Mouse (Mus musculus): ENCODE results near the gene Lrig2.

Gene Lrig2

DNA sequence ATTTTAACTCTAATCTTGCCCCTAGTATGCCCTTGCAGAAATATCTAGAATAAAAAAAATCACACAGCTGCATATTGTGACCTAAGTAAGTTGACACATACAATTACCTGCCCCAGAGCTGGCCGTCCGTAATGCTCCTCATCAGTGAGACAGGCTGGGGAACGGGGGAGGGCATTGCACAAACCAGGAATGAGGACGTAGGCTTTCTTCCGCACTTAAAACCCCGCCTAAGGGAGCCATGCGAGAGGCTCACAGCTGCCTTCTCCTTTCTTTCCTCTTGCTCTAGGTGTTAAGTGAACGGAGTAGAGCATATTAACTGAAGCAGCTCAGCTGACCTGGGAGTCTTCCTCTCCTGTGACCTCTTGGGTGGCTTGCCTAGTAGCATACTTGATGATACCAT, 149.9 kb downstream of the Lrig2 start:
- DNase-seq: no peak

DNA sequence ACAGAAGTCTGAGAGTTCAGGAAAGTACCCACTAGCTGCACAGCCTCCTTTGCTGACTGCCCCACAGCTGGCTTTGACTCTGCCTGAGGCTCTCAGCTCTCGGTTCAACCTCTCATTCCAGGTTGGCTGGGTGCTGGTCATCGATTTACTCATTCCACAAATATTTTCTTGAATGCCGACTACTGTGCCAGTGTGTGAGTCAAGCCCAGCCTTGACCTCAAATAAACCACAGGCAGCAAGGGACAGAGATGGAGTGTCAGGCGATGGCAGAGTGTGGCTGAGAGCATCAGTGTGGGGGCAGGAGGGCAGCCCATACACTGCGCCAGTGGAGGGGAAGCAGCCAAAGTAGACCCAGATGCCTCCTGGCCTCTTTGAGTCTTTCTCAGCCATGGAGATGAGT, 151.4 kb downstream of the Lrig2 start:
- DNase-seq: peak; percentile 66

DNA sequence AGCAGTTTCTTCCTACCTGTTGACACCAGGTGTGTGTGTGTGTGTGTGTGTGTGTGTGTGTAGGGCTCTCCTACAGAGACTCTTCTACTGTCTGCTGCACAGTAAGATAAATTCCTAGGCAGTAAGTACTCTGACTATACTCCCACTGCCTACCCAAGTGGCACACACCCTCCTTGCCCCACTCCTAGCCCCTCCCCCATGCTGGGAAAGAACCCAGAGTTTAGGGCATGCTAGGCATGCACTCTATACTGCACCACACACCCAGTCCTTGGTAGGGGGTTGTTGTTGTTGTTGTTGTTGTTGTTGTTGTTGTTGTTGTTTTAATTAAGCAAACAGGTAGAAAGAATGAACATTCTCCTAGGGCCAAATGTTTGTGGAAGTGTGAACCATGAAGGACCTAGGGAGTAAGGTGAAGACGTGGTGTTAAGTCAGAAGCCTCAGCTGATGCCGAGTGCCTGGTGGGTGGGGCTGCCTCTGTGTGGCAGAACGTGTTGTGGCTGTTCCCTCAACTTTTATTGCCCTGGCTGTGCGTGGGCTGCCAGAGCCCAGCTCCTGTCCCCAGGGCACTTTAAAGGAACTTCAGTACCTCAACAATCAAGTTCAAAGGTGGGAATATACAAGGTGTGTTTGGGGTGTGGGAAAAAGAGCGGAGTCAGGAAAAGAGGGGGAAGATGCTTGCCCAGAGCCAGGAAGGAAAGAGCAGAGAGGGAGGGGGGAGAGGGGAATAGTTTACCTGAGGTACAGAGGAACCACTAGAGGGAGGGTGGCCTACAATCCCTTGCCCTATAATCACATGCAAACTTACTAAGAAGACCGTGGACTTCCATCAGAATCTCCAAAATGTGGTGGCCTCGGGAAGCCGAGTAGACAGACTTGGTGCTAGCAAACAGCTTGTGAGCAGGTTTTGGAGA, 152.2 kb downstream of the Lrig2 start:
- DNase-seq: peak; percentile 30

DNA sequence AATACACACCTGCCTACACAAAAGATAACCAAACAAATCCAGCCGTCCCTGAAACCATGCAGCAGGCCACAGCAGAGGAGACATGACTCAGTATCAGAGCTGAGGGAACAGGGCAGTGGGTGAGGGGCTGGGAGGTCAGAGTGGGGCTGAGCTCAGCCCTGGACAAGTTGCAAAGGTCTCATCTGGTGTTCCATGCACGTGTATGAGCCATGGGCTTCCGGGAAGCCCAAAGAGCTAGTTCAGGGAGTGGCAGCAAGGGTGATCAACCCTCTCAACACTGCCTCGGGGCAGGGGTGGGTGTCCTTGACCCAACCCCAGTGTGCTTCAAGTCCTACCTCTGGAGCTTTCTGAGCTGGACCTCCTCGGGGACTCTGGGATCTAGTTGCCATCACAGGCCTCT, 153.0 kb downstream of the Lrig2 start:
- DNase-seq: no peak

- no peak for DNase-seq
Observed at GRCm38 (mm10) chr3:104356106-104356505, 155.6 kb downstream of the Lrig2 start.

DNA sequence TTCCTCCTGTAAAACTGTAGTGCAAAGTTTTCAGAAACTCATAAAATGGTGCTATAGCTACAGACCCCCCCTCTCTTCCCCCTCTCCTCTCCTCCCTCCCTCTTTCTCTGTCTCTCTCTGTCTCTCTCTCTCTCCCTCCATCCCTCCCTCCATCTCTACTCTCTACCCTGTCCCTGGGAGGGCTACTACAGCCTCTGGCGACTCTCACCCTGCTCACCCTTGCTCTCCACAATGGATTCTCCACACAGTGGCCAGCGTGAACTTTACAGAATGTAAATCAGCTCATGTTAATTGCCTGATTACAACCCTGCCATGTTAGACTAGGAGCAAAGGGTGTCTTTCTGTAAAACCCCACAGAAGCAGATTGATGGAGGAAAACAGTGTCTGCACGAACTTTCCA, 157.8 kb downstream of the Lrig2 start:
- no peak for DNase-seq

GRCm38 (mm10) chr3:104352358-104353060, 159.2 kb downstream of the Lrig2 start:
- peak; percentile 19 for DNase-seq

DNA sequence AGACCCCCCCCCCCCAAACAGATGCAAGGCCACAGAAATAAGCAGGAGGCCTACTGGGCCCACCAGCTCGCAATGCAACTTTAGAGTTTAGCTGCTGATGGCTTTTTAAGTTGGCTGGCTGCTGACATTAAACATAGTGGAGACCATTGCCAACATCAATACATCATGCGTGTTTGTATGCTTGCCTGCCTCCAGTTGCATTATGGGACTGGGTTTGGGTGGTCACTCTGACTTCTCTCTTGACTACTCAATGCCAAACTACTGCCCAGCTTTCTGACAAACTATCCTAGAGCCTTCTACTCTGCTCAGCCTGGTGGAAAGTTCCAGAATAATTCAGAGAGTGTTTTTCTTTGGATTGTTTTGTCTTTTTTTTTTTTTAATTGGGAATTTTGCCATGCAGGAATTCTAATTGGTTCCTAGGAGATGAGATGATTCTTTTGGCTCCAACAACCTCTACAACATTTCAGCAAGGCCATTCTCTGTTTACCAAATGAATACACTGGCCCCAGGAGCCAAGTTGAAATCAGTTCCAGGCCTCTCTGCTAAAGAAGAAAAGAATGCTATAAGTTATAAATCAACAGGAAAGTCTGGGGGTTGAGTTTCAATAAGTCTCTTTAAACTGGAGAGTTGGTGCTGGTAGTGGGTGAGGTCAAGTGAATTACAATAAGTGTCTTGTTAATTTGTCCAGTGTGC, 161.3 kb downstream of the Lrig2 start:
- DNase-seq: peak; percentile 34

DNA sequence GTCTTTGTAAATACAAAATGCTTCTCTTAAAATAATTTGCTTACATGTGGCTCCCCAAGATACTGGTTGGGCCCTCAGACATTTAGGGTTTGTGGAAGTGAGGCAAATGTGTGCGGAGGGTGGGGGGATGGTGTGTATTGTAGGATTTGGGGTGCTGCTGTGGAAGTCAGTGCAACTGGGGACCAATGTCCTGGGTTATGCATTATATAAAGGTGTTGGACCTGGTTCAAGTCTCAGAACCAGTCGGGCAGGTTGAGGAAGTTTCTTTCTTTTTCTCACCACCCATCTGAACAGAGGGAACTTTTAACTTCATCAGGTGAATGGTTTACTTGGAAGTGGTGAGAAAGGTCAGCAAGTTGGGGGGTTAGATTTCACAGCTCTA, 161.9 kb downstream of the Lrig2 start:
- DNase-seq: peak; percentile 72

GRCm38 (mm10) chr3:104349203-104349846, 162.4 kb downstream of the Lrig2 start:
- peak; percentile 11 for DNase-seq
